Mouse (Mus musculus): ENCODE data around the gene Celf1.
"Not testable (repeated sequence)": the region's sequence is repeated elsewhere in the genome, so short reads cannot be mapped to it uniquely, and the experiment has no call there.

Celf1 gene

GRCm38 (mm10) chr2:90940233-90941229, at the start of gene Celf1:
TSS of gene Celf1 (plus strand) at chr2:90940382.
- peak; percentile 99 for DNase-seq

- DNase-seq: no peak
Observed at GRCm38 (mm10) chr2:90893673-90894298, 46.4 kb upstream of the Celf1 start.

GRCm38 (mm10) chr2:90894299-90894677, 45.9 kb upstream of the Celf1 start:
- not testable (repeated sequence) for DNase-seq

- no peak for DNase-seq
Observed at GRCm38 (mm10) chr2:90903398-90903797, 36.8 kb upstream of the Celf1 start.

GRCm38 (mm10) chr2:90904076-90904855, 35.9 kb upstream of the Celf1 start, which contains the start of the genes Kbtbd4 and Ndufs3:
TSS of gene Kbtbd4 (plus strand) at chr2:90904740.
TSS of gene Ndufs3 (minus strand) at chr2:90904827.
- DNase-seq: peak; percentile 98

GRCm38 (mm10) chr2:90904856-90905224, 35.3 kb upstream of the Celf1 start:
- no peak for DNase-seq

- no peak for DNase-seq
Observed at GRCm38 (mm10) chr2:90906721-90907120, 33.5 kb upstream of the Celf1 start.

- DNase-seq: no peak
Observed at GRCm38 (mm10) chr2:90910861-90911260, 29.3 kb upstream of the Celf1 start.

GRCm38 (mm10) chr2:90911668-90912067, 28.5 kb upstream of the Celf1 start:
- no peak for DNase-seq

GRCm38 (mm10) chr2:90913671-90914070, 26.5 kb upstream of the Celf1 start:
- no peak for DNase-seq

- no peak for DNase-seq
Observed at GRCm38 (mm10) chr2:90915516-90915915, 24.7 kb upstream of the Celf1 start.

GRCm38 (mm10) chr2:90916560-90917232, 23.5 kb upstream of the Celf1 start:
- no peak for DNase-seq

GRCm38 (mm10) chr2:90917233-90917998, 22.8 kb upstream of the Celf1 start:
- peak; percentile 98 for DNase-seq

- DNase-seq: no peak
Observed at GRCm38 (mm10) chr2:90917999-90918698, 22.0 kb upstream of the Celf1 start.

- DNase-seq: no peak
Observed at GRCm38 (mm10) chr2:90921178-90921577, 19.0 kb upstream of the Celf1 start.

GRCm38 (mm10) chr2:90922636-90923035, 17.5 kb upstream of the Celf1 start:
- DNase-seq: no peak

- DNase-seq: no peak
Observed at GRCm38 (mm10) chr2:90928566-90928965, 11.6 kb upstream of the Celf1 start.

- no peak for DNase-seq
Observed at GRCm38 (mm10) chr2:90931829-90932228, 8.4 kb upstream of the Celf1 start.

GRCm38 (mm10) chr2:90932273-90932672, 7.9 kb upstream of the Celf1 start:
- DNase-seq: no peak

GRCm38 (mm10) chr2:90938362-90938761, 1.8 kb upstream of the Celf1 start:
- DNase-seq: no peak

- no peak for DNase-seq
Observed at GRCm38 (mm10) chr2:90939750-90940149, 432 bp upstream of the Celf1 start.
